Mouse (Mus musculus): ENCODE data around the gene Ankrd63. TPM values are rescaled to one million over a fixed set of nuclear protein-coding genes. Genes with fewer than 3 reads are reported as not detected.

The Ankrd63 gene
- polyA plus RNA-seq, 1 experiment from 2014 or later, result 0.05 TPM

GRCm38 (mm10) chr2:118677817-118678216 is 25.9 kb downstream of the Ankrd63 start:
- H3K27me3 ChIP-seq (replicated peaks; ENCODE audit: insufficient read depth, low read length), result peaks cover 19% of the 10 kb centered on the region
- H3K4me2 ChIP-seq (replicated peaks; ENCODE audit: low read depth, low read length), result peak overlapping the region; percentile 97
- no peaks in the 10 kb centered on the region for H3K36me3 ChIP-seq (ENCODE audit: insufficient read depth, low read length)
- no peaks in the 10 kb centered on the region for H3K9me3 ChIP-seq (ENCODE audit: low read length)
- H3K9ac ChIP-seq (replicated peaks; ENCODE audit: low read depth), result peak overlapping the region; percentile 51
- peaks cover 3% of the 10 kb centered on the region; the same call in 1 of the 2 replicates for H3K4me1 ChIP-seq (ENCODE audit: insufficient read depth, low read depth, low read length)
- ATAC-seq, result peak; percentile 19; the same call in 1 of the 2 replicates
- peak overlapping the region; percentile 52 for H3K4me3 ChIP-seq (ENCODE audit: low read depth, low read length)
- TF ChIP-seq EP300 (IDR thresholded peaks at IDR 0.05) (no peak), CTCF (IDR thresholded peaks at IDR 0.05) (no peak)
- 10% methylated on average over 4 of the region's 4 CpGs for WGBS
- DNase-seq (ENCODE audit: low spot score), result peak; percentile 46
- H3K27ac ChIP-seq (ENCODE audit: low read length), result peak overlapping the region; percentile 43; the same call in 1 of the 2 replicates

- peaks cover 3% of the 10 kb centered on the region; the same call in 1 of the 2 replicates for H3K4me1 ChIP-seq (ENCODE audit: insufficient read depth, low read depth, low read length)
- H3K9ac ChIP-seq (replicated peaks; ENCODE audit: low read depth), result peak overlapping the region; percentile 51
- H3K4me2 ChIP-seq (replicated peaks; ENCODE audit: low read depth, low read length), result peak overlapping the region; percentile 97
- H3K36me3 ChIP-seq (ENCODE audit: insufficient read depth, low read length), result no peaks in the 10 kb centered on the region
- ATAC-seq, result peak; percentile 80
- no peaks in the 10 kb centered on the region for H3K9me3 ChIP-seq (ENCODE audit: low read length)
- H3K4me3 ChIP-seq (ENCODE audit: low read depth, low read length), result peak overlapping the region; percentile 52
- H3K27me3 ChIP-seq (replicated peaks; ENCODE audit: insufficient read depth, low read length), result peaks cover 19% of the 10 kb centered on the region
- peak; percentile 54 for DNase-seq (ENCODE audit: low spot score)
- 1% methylated on average over 69 of the region's 89 CpGs for WGBS
- TF ChIP-seq EP300 (IDR thresholded peaks at IDR 0.05) (no peak), CTCF (IDR thresholded peaks at IDR 0.05) (no peak)
- H3K27ac ChIP-seq (ENCODE audit: low read length), result peak overlapping the region; percentile 43; the same call in 1 of the 2 replicates
Observed at GRCm38 (mm10) chr2:118676839-118677741, 26.7 kb downstream of the Ankrd63 start.

GRCm38 (mm10) chr2:118674500-118674899 is 29.3 kb downstream of the Ankrd63 start:
- ATAC-seq (no peak), DNase-seq (ENCODE audit: low spot score) (no peak)
- no peak for TF ChIP-seq CTCF (IDR thresholded peaks at IDR 0.05)
- no peak for TF ChIP-seq EP300 (IDR thresholded peaks at IDR 0.05)
- Histone ChIP-seq H3K4me3 (ENCODE audit: low read depth, low read length) (no peak overlapping the region), H3K36me3 (ENCODE audit: insufficient read depth, low read length) (no peaks in the 10 kb centered on the region), H3K27ac (ENCODE audit: low read length) (no peak overlapping the region), H3K27me3 (replicated peaks; ENCODE audit: insufficient read depth, low read length) (peaks cover 19% of the 10 kb centered on the region), H3K4me1 (ENCODE audit: insufficient read depth, low read depth, low read length) (no peaks in the 10 kb centered on the region), H3K9ac (replicated peaks; ENCODE audit: low read depth) (no peak overlapping the region), H3K4me2 (replicated peaks; ENCODE audit: low read depth, low read length) (no peak overlapping the region), H3K9me3 (ENCODE audit: low read length) (no peaks in the 10 kb centered on the region)
- WGBS, result 17% methylated on average over 7 of the region's 7 CpGs

GRCm38 (mm10) chr2:118673686-118674465 is 29.9 kb downstream of the Ankrd63 start:
- TF ChIP-seq CTCF (IDR thresholded peaks at IDR 0.05) (no peak), EP300 (IDR thresholded peaks at IDR 0.05) (no peak)
- Histone ChIP-seq H3K27me3 (replicated peaks; ENCODE audit: insufficient read depth, low read length) (peaks cover 19% of the 10 kb centered on the region), H3K9me3 (ENCODE audit: low read length) (no peaks in the 10 kb centered on the region), H3K36me3 (ENCODE audit: insufficient read depth, low read length) (no peaks in the 10 kb centered on the region), H3K9ac (replicated peaks; ENCODE audit: low read depth) (no peak overlapping the region), H3K4me1 (ENCODE audit: insufficient read depth, low read depth, low read length) (no peaks in the 10 kb centered on the region), H3K4me3 (ENCODE audit: low read depth, low read length) (no peak overlapping the region), H3K4me2 (replicated peaks; ENCODE audit: low read depth, low read length) (no peak overlapping the region), H3K27ac (ENCODE audit: low read length) (no peak overlapping the region)
- ATAC-seq (no peak), DNase-seq (ENCODE audit: low spot score) (no peak)
- WGBS, result 32% methylated on average over 15 of the region's 15 CpGs

- Histone ChIP-seq H3K36me3 (ENCODE audit: insufficient read depth, low read length) (no peaks in the 10 kb centered on the region), H3K4me1 (ENCODE audit: insufficient read depth, low read depth, low read length) (no peaks in the 10 kb centered on the region), H3K27me3 (replicated peaks; ENCODE audit: insufficient read depth, low read length) (0 out of 2 replicates have a peak, but pooled peaks cover 8% of the 10 kb centered on the region), H3K4me2 (replicated peaks; ENCODE audit: low read depth, low read length) (no peak overlapping the region), H3K4me3 (ENCODE audit: low read depth, low read length) (no peak overlapping the region), H3K9ac (replicated peaks; ENCODE audit: low read depth) (no peak overlapping the region), H3K27ac (ENCODE audit: low read length) (no peak overlapping the region), H3K9me3 (ENCODE audit: low read length) (no peaks in the 10 kb centered on the region)
- DNase-seq (ENCODE audit: low spot score) (no peak), ATAC-seq (no peak)
- TF ChIP-seq CTCF (IDR thresholded peaks at IDR 0.05), result no peak
- WGBS, result 78% methylated on average over 1 of the region's 1 CpGs
Observed at GRCm38 (mm10) chr2:118671728-118672127, 32.0 kb downstream of the Ankrd63 start.

GRCm38 (mm10) chr2:118669785-118670184 is 34.0 kb downstream of the Ankrd63 start:
- peak; percentile 25; the same call in 1 of the 2 replicates for ATAC-seq
- no peak overlapping the region for H3K27ac ChIP-seq (ENCODE audit: low read length)

More at GRCm38 (mm10) chr2:118669785-118670184, 34.0 kb downstream of the Ankrd63 start:
- WGBS, result 27% methylated on average over 2 of the region's 2 CpGs
- no peaks in the 10 kb centered on the region for H3K9me3 ChIP-seq (ENCODE audit: low read length)
- no peak overlapping the region for H3K9ac ChIP-seq (replicated peaks; ENCODE audit: low read depth)
- no peaks in the 10 kb centered on the region for H3K4me1 ChIP-seq (ENCODE audit: insufficient read depth, low read depth, low read length)
- TF ChIP-seq EP300 (IDR thresholded peaks at IDR 0.05) (no peak), CTCF (IDR thresholded peaks at IDR 0.05) (no peak)
- no peaks in the 10 kb centered on the region for H3K36me3 ChIP-seq (ENCODE audit: insufficient read depth, low read length)
- H3K4me3 ChIP-seq (ENCODE audit: low read depth, low read length), result no peak overlapping the region
- H3K27me3 ChIP-seq (replicated peaks; ENCODE audit: insufficient read depth, low read length), result 0 out of 2 replicates have a peak, but pooled peaks cover 4% of the 10 kb centered on the region
- H3K4me2 ChIP-seq (replicated peaks; ENCODE audit: low read depth, low read length), result no peak overlapping the region
- no peak for DNase-seq (ENCODE audit: low spot score)
